Mouse (Mus musculus) kidney, adult 9 months (tissue): ENCODE results near the gene B4galnt3.

Experiments used
- DNase-seq: peaks from one replicate; pipeline ENCODE4 v3.0.0; 2022

Gene B4galnt3

DNA sequence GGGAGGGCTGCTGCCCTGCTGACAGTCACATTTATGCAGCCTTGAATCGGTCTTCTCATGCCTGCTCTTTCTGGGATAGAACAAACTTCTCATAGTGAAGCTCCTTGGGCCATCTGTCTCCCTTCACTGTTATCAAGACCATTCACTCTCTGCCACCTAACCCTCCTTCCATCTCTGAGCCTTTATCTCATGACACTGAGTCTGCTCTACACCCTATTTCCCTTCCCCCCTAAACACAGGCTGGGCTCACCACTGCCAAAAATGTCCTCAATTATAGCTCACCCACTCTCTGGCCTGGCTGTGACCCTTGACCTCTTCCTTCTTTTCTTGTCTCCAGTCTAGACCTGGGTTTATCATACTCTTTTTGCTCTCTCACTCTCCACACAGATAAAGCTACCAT is 77.7 kb downstream of the B4galnt3 start:
- DNase-seq: no peak

DNA sequence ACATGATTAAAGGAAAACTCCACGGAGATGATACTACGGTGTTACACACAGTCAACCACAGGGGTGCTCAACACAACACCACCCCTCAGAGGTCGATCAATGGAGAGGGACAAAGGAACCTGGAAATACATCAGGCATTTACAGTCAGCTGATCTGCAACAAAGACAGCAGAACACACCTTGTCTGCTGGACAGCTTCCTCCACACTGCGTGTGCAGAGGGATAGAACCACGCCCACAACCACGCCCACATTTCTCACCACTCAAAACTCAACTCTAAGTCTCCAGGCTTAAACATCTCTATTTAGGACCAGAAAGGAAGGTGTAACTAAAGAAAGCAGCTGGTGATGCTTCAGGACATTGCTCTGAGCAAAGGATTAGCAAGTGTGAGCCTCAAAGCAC is 82.8 kb downstream of the B4galnt3 start:
- DNase-seq: no peak

DNA sequence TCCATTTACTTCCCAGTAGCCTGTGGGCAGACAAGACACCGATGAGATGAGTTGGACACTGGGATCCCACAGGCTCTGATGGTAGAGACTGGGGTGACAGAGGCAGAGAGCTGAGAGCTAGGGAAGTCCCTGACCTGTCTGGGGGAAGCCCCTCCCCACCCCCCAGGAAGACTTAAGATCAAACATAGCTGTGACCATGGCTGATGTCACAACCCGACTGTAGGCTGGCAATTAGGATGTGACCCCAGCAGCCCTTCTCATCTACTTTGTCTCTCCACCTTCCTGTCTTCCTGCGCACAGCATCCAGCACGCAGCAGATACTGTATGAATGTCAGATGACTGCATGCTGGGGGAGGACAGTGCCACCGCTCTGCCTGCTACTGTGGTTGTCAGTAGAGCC is 87.8 kb downstream of the B4galnt3 start:
- DNase-seq: no peak

DNA sequence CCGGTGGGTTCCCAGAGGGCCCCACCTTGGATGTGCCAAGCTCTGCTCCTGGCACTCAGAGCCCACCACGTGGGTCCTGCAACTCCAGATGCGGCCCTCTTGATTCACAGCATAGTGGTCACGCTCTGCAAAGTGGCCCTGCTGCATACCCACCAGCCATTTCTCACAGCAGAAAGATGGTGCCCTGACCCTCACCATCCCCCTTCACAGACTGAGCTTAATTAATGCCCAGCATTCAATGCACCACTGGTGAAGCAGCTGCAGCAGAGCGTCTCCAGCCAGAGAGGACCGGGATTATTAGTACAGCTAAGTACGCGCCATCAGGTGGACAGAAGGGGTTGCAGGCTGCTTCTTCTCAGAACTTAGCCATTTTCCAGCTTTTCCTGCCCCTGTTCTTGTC is 92.0 kb downstream of the B4galnt3 start:
- no peak for DNase-seq

DNA sequence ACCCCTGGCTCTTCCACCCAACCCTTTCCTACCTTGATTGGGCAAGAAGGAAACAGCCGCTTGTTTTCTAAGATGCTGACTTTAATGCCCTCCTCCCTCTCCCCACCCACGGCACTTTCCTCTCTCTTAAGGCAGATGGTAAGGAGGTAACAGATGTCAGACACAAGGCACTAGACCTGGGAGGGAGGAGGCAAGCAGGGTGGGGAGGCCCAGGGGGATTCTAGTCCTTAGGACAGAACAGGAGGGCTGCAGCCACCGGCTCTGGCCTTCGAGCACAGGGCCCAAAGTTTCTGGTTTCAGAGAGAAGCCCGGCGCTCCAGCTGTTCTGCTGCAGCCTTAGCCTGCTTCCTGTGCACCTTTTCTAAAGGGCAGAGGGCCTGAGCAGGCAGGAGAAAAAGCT is 92.4 kb downstream of the B4galnt3 start:
- DNase-seq: no peak

DNA sequence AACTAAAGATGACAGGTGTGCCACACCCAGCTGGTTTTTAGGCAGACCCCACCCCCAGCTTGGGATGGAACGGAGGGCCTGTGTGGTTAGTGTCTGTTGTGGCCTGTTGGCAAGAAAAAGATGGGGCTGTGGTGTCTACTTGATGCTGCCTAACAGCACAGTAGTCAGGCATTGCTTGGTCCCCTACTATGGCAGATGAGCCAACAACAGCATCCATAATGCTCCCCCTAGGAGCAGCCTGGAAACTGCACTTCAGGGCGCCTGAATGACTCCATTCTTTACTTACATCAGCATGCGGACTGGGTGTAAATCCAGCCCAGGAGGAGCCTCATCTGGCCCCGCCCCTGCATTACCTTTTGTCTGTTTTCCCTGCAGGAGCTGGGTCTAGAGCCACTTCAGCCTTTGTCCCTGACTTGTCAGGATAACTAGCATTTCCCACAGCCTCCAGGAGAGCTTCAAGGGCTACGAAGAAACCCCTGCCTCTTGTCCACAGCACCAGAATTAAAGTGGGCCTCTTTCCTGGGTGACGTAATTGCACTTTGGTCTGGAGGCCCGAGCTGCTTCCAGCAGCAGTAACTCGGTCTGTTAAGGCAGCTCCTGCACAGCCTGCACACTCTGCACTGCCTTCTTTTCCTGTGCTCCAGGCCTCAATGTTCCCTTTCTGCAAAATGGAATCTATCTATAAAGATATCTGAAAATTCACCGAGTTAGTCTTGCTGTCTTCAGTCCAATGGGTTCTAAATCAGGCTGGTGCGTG is 94.5 kb downstream of the B4galnt3 start:
- no peak for DNase-seq

DNA sequence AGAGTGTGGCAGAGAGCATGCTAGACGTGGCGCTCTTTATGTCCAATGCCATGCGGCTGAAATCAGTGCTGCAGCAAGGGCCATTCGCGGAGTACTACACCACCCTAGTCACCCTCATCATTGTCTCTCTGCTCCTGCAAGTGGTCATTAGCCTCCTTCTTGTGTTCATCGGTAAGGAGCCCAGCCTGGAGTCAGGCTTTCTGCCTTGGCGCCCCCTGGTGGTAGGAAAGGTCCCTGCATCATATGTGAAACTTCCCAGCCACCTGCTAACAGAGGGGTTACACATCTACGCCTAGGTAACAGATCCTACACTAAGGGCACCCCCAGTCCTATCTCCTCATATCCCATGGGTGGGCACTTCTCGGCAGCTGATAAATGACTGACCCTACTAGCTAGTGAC is 96.4 kb downstream of the B4galnt3 start:
- peak; percentile 78 for DNase-seq

DNA sequence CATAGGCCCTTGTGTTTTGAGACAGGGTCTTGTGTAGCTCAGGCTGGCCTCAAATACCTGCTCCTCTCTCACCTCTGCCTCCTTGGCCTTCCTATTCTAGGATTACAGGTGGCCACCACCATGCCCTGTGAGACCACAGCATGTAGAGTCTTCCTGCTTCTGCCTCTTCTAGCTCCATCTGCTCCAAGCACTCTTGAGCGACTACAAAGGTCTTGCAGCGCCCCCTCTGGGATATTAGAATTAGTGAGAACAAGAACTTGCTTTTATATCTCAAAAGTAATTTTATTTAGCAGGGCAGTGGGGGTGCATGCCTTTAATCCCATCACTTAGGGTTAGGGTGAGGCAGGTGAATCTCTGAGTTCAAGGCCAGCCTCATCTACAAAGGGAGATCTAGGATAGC is 97.5 kb downstream of the B4galnt3 start:
- DNase-seq: peak; percentile 58

DNA sequence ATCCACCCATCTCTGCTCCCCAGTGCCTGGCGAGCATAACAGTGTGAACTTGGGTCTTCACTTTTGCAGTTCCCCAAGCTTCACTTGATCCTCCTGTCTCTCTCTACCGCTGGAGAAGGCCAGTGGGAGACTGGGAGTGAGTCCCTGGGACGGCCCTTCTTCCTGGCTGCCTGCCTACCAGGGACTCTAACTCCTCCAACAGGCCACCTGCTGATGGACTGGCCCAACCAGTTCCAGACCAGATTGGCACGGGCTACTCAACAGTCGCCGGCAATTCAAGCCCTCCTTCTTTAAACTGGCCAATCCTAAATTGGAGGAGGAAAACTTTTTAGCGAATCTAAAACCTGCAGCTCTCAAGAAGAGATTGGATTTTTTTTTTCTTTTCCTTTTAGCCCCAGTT is 99.4 kb downstream of the B4galnt3 start:
- DNase-seq: peak; percentile 51

DNA sequence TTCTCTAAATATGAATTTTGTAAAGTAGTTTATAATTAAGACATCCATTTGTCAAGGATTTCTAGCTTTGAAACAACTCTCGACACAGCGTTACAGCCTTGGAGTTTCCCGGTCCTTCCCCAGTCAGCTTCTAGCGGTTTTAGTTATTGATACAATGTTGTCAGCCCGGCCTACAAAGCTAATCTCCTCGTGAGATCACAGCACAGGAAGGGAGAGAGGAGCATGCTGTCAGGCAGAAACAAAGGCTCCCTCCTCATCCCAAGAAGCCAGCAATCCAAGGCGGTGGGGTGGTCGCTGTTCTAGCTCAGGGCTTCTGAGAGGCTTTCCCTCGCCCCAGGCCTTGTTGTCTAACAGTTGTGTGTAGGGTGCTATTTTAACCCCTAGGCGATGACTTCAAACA is 100.1 kb downstream of the B4galnt3 start:
- no peak for DNase-seq

DNA sequence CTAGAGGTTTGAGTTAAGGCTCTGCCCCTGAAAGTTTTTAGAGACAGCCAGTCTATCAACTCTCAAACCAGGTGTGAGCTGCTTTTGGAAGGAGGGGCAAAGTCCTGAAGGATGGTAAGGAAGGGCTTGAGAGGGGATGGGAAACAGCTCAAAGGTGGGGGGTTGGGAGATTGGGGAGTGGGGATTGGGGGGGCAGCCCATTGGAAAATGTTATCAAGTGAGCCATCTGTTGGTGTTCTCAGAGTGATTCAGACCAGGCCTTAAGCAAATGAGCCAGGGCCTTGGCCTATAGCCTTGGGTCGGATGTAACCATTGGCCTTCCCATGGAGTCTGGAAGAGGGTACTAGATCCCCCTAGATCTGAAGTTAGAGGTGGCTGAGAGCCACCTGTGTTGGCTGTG is 100.6 kb downstream of the B4galnt3 start:
- DNase-seq: no peak

DNA sequence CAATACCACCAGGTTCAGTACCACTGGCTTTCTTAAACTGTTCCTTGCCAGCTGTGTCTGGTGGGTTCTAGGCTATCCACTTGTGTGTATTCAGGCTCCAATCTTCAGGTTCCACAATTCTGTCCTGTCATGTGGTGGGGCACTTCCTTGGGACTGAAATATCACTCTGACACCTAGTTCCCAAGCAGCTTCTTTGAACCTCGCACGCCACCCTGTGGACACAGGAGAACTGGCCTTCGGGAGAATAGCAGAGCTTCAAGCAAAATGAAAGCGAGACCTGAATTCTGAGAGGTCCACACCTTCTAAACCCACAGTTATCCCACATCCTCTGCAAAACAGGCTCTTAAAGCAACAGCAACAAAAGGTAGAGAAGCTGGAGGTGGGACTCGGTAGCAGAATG is 101.2 kb downstream of the B4galnt3 start:
- DNase-seq: peak; percentile 86

DNA sequence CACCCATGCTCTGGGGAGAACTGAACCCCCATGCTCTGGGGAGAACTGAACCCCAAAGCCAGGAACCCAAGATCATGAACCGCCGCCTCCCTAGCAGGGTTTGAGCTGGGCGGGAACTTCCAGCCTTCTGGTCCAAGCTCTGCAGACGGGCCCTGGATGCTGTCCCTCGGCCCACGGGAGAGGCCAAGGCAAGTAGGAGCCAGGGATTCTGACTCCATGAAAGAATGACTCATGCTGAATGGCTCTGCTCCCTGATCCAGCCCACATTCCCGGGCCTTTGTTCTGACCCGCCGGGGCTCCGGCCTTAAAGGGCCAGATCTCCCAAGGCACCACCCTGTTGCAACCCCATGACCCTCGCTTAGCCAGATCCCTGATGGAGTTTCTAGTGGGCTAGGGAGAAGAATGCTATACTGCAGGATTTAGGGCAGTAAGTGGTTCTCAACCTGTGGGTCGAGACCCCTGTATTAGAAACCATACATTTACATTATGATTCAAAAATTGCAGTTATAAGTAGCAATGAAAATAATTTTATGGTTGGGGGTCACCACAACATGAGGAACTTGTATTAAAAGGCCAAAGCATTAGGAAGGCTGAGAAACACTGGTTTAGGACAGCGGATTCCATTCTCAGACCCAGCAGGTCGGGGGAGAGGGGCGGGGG is 102.0 kb downstream of the B4galnt3 start:
- DNase-seq: peak; percentile 59

DNA sequence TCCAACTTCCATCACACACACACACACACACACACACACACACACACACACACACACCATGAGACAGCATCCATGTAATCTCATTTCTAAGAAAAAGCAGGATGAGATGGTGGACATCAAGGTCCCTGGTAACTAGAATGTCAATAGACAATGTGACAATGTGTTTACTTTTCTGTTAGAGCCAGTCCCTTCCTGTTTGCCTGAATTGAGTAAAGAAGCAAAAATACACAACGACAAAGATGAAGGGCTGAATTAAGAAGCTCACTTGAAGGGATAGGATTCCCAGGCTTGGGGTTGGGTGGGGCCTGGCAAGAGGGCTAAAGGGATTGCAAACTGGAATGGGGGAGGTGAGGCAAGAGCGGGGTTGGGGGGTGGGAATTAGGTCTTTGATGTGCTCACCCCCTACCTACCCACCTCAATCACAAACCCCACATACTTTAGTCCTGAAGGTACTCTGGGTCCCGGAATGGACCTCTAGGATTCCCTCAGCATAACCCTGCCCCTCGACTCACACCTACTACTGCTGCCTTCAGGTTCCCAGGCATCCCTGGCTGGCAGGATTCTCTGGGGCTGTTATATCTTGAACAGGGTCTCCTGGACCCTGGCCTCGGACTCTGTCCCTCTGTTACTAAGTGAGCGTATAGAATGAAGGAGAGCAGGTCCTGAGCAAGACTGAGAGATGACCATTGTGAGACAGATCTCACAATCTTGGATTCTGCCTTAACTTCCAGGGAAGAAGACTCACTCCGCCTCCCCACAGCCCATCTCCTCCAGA is 102.8 kb downstream of the B4galnt3 start:
- DNase-seq: no peak

DNA sequence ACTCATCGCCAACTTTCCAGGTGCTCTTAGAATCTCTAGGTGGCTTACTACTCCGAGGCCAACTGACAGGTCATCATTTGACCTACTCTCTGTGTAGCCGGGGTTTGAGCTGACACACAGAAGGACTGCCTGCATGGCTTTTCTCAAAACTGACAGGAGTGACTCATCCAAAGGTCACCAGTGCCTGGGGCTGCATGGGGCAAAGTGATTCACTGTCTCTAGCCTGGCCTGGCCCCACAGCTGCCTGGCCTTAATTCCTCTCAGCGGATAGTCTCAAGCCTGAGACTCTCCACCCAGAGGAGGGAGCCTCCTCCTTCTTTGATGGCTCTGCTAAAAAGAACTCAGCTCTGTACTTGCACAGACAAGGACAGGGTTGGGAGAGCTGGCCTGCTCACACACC is 103.4 kb downstream of the B4galnt3 start:
- no peak for DNase-seq

DNA sequence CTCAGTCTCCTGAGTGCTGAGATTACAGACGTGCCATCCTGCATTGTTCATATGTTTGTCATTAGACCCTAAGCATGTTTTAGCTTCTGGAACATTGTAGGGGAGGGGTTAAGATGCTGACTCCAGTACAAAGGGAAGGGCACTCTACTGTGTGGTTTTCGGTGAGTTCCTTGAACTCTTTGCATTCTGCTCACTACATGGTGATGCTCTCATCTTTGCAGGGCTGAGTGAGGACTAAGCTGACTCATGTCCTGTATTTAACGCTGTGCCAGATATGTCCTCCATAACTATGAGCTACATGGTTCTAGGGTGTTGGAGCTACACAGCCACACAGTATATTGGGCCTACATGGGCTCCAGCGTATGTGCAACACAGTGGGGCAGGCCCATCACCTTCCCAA is 104.0 kb downstream of the B4galnt3 start:
- DNase-seq: no peak

DNA sequence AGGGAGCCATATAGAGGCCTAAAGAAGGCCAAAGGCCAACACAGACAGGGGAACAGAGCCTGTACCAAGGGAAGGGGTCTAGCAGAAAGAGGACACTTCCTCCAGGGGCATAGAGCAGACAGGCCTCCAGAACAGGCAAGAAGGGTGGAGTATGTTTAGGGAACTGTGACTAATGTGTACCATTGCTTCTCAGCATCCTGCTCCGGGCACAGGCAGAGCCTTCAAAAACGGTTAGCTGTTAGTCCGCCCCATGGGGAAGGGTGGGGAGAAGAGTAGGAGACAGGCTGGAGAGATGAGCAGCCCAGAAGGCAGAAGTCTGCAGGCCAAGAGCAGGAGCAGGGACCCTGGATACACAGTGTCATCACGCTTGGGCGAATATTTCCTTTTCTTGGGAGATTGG is 105.1 kb downstream of the B4galnt3 start:
- DNase-seq: no peak

DNA sequence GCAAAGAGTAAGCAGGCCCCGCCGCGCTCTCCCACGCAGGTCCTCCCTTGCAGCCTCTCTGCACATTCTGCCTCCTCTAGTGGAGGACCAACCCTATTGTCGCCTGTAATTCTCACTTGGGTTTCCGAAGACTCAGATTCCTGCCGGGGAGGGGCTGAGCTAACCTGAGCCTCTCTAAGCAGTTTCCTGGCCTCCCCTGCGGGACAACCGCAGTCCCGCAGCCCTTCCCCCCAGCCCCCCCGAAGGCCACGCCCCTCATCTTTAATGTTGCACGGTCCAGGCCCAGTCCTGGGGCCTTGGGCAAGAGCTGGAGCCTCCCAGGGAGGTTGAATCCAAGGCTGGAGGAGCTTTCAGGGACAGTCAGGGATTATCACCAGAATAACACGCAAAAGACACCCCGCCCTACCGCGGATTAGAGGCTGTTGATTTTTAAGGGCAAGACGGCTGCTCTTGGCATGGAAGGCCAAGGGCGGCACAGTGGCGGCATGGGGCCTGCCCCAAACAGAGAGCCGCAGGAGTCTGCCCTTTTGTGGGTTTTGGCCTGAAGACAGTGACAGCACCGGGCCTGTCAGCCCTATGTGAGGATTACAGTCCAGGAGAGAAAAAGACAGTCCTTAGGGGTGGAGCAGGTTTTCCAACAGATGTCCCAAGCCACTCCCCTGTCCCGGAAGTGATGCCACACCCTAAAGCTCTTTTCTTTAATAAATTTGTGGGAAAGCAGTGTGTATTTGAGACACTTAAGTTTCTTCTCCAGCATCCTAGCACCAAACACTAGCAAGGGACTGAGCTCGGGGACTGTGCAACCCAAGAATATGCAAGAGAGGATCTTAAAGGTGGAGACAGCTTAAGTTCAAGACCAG is 105.8 kb downstream of the B4galnt3 start:
- DNase-seq: no peak

DNA sequence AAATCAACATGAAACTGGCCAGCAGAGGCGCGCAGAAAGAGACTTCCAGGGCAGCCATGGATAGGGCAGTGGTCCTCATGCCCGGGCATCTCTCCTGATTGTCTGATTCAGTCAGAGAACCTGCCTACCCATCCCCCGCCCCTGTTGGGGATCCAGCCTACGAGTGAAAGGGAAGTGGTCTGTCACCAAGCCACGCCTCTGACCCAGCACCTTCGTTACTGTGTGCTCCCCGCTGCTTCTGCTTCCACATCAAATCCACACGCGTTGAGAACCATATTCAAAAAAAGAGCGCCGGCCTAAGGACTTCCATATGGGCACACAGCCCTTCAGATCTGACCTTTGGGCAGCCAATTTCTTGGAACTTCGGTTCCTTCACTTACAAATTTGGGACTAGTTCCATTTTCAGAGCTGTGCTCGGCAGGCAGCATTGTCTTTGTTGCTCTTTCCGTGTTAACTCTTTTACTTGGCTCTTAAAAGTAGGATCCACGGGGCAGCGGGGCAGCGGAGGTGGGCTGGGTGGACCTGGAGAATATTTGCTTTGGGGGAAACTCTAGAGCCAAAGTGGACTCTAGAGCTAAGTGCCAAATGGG is 106.7 kb downstream of the B4galnt3 start:
- no peak for DNase-seq

DNA sequence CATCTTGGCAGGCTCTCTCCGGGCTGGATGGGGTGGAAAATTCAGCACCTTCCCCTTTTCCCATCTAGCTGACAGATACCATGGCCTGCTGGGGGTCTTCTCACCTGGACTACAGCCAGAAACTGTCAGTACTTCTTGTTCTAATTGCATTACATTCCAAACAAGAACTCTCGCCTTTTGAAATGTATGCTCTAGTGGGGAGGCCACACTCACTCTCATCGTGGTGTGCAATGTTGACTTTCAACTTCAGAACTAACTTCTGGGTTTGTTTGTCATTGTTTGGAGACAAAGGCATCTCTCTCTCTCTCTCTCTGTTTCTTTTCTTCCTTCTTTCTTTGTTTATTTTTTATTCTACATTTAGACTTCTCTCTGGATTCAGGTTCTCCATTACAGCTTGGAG is 107.8 kb downstream of the B4galnt3 start:
- DNase-seq: no peak

DNA sequence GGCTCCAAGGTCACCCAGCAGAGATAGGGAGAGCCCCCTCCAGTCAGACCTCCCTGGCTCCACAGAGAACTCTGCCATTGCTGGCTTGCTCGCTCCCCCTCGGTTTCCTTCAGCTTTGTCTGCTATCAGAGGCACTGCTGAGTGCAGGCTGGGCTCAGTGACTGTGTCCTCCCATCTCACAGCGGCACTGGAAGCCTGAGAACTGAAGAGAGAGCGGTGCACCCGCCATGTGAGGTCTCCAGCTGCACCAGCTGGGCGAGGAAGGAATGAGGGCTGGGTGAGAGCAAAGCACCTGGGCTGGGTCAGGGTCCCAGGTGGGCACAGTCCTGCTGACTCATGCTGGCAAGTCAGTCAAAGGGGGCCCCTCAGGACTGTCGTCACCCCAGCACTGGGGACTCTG is 108.6 kb downstream of the B4galnt3 start:
- DNase-seq: no peak

DNA sequence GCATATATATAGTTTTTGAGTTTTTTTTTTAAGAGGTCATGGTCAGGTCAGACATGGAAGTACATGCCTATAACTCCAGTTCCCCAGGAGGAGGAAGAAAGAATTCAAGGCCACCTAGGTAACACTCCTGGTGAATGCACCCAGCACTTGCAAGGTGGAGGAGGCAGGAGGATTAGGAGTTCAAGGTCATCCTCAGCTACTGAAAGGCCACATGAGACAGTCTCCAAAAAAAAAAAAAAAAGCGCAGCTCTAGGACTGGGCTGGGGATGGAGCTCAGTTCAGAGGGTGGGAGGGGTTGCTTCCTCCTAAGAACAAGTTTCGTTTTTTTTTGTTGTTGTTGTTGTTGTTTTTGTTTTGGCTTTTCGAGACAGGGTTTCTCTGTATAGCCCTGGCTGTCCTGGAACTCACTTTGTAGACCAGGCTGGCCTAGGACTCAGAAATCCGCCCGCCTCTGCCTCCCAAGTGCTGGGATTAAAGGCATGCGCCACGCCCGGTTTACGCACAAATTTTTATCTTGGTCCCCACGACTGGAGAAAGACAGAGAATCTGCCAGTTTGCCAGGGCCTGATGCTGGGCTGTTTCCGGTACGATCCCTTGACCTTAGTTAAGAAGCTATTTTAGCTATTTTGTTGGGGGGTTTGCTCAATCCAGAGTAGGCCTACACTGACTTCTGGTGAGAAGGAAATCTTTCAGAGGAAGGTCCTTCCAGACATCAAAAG is 109.2 kb downstream of the B4galnt3 start:
- DNase-seq: no peak
